Mouse (Mus musculus) heart, embryonic 10.5 days (tissue): ENCODE measurements around the gene Tm4sf19. TPM values are rescaled to one million over a fixed set of nuclear protein-coding genes. Genes with fewer than 3 reads are reported as not detected.

Source experiments
- DNase-seq: peaks from one replicate; pipeline ENCODE4 v3.0.0-alpha.2; 2017; ENCODE audit warnings: low spot score
- H3K27ac ChIP-seq: fragments of 300-500 bp; sonication (generic); 2 replicates; pipeline ENCODE4 v1.5.1; 2016; ENCODE audit warnings: mild to moderate bottlenecking
- H3K27me3 ChIP-seq: fragments of 300-500 bp; sonication (generic); 2 replicates; pipeline ENCODE4 v1.6.1; 2016; ENCODE audit warnings: mild to moderate bottlenecking; ENCODE audit not compliant: poor library complexity, insufficient read depth, severe bottlenecking
- H3K36me3 ChIP-seq: fragments of 300-500 bp; sonication (generic); 2 replicates; pipeline ENCODE4 v1.6.1; 2016; ENCODE audit warnings: mild to moderate bottlenecking, moderate library complexity
- H3K4me1 ChIP-seq: fragments of 300-500 bp; sonication (generic); 2 replicates; pipeline ENCODE4 v1.6.1; 2016; ENCODE audit warnings: mild to moderate bottlenecking
- H3K4me3 ChIP-seq: fragments of 300-500 bp; sonication (generic); 2 replicates; pipeline ENCODE4 v1.5.1; 2016; ENCODE audit warnings: mild to moderate bottlenecking, moderate library complexity
- H3K9me3 ChIP-seq: fragments of 300-500 bp; sonication (generic); 2 replicates; pipeline ENCODE4 v1.6.1; 2016; ENCODE audit warnings: mild to moderate bottlenecking, moderate library complexity
- WGBS: fragments of 180-500 bp; shearing (Covaris S2); methylation state at CpG from one replicate; pipeline ENCODE4 v1.1.7; 2016; 5-methylcytosine and 5-hydroxymethylcytosine counted together
- polyA plus RNA-seq: library from polyadenylated mRNA; unstranded; fragments of >200 nt; fragmentation: Nextera tagmentation; extraction: Ambion mirVana; gene quantifications from 2 replicates; pipeline ENCODE4 v1.2.1, GENCODE M21; 2016

The Tm4sf19 gene
- polyA plus RNA-seq, 1 experiment from 2014 or later = not detected

DNA sequence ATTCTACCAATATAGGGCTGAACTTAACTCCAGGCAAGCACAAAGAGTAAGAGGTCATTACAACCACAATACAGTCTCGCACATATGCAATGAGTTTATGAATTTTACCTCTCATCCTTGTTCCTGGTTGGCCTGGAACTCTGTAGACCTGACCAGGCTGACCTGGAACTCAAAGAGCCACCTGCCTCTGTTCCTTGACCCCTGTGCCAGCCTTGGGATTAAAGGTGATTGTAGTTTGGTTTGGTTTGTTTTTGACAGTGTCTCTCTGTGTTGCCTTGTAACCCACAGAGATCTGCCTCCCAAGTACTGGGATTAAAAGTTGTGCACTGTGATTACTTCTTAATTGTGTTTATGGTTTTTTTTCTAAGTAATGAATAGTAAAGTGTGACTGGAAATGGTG lies 56.5 kb downstream of the Tm4sf19 start:
- Histone ChIP-seq H3K36me3 (peaks cover 41% of the 10 kb centered on the region), H3K27ac (no peak overlapping the region), H3K27me3 (no peaks in the 10 kb centered on the region), H3K9me3 (no peaks in the 10 kb centered on the region), H3K4me1 (no peaks in the 10 kb centered on the region; the same call in 1 of the 2 replicates), H3K4me3 (no peak overlapping the region)
- whole genome bisulfite sequencing = 91% methylated on average over 1 of the region's 1 CpGs
- no peak for DNase-seq

Other genes starting within 250 kb of the Tm4sf19 start
- gene Nrros, start 234.9 kb upstream of the Tm4sf19 start, polyA plus RNA-seq = 5.6 and 10.5 TPM in 2 replicates
- gene Bex6, start 220.7 kb upstream of the Tm4sf19 start, polyA plus RNA-seq = 0.63 TPM in 1 of 2 replicates, not detected in the other
- 8.6 and 11.1 TPM in 2 replicates for gene Fbxo45, start 153.3 kb upstream of the Tm4sf19 start, polyA plus RNA-seq
- 11.6 and 14.8 TPM in 2 replicates for gene Wdr53, start 153.3 kb upstream of the Tm4sf19 start, polyA plus RNA-seq
- 0.14 TPM in 1 of 2 replicates, not detected in the other for gene Smco1, start 129.0 kb upstream of the Tm4sf19 start, polyA plus RNA-seq
- gene Rnf168, start 123.0 kb upstream of the Tm4sf19 start, polyA plus RNA-seq = 22.0 and 24.4 TPM in 2 replicates
- gene Ubxn7, start 68.2 kb upstream of the Tm4sf19 start, polyA plus RNA-seq = 21.1 and 22.3 TPM in 2 replicates
- gene Tctex1d2, start 19.2 kb downstream of the Tm4sf19 start, polyA plus RNA-seq = 28.9 and 29.5 TPM in 2 replicates
- 36.6 and 43.9 TPM in 2 replicates for gene Pcyt1a, start 30.4 kb downstream of the Tm4sf19 start, polyA plus RNA-seq
- 4.2 and 5.1 TPM in 2 replicates for gene Slc51a, start 87.4 kb downstream of the Tm4sf19 start, polyA plus RNA-seq
- gene Zdhhc19, start 95.8 kb downstream of the Tm4sf19 start, polyA plus RNA-seq = not detected in 2 replicates
- 72.0 and 82.0 TPM in 2 replicates for gene Tfrc, start 208.4 kb downstream of the Tm4sf19 start, polyA plus RNA-seq
- gene Tnk2, start 243.4 kb downstream of the Tm4sf19 start, polyA plus RNA-seq = 6.5 and 9.2 TPM in 2 replicates